Mouse (Mus musculus) gastrocnemius, postnatal 36 days (tissue): ENCODE results near the gene Nudt17. TPM values are rescaled to one million over a fixed set of nuclear protein-coding genes. Genes with fewer than 3 reads are reported as not detected.
"Not testable (repeated sequence)": the region's sequence is repeated elsewhere in the genome, so short reads cannot be mapped to it uniquely, and the experiment has no call there.

ENCODE experiments used
- DNase-seq, 2 experiments: peaks; one replicate each; pipeline ENCODE4 v3.0.0; 2022
- intact Hi-C: fragments of 180-260 bp; cut with DNase I; formaldehyde crosslinking; loops from one replicate; pipeline ENCODE4 v1.15.1; 2025
- total RNA-seq, 2 experiments: library from RNA; stranded (reverse); gene quantifications; 2 replicates each; pipeline ENCODE4 v1.2.3; 2021

Gene Nudt17
- total RNA-seq, 2 experiments from 2014 or later, result 0.42 to 1.1 TPM

DNA sequence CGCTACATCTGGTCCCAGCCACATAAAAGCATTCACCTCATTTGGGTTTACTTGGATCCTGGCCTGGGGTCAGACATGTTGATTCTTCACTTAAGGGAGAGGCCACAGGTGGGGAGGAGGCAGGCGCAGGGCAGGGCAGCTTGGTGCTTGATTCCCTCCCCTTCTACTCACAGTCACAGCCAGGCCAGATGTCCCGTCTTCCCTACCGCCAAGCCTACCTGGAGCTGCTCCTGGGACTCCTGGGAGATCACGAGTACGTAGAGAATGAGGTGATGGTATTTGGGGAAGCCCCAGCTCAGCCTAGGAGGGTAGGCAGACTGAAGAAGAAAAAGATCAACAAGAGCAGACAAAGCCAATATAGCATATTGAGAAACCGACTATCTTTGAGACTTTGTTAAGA is 1.4 kb downstream of the Nudt17 start:
- DNase-seq, result no peak
- intact Hi-C loops, result loop anchor here (2.0 kb wide), 1 partner anchor 162 kb away; no protein-coding TSS in a partner anchor

DNA sequence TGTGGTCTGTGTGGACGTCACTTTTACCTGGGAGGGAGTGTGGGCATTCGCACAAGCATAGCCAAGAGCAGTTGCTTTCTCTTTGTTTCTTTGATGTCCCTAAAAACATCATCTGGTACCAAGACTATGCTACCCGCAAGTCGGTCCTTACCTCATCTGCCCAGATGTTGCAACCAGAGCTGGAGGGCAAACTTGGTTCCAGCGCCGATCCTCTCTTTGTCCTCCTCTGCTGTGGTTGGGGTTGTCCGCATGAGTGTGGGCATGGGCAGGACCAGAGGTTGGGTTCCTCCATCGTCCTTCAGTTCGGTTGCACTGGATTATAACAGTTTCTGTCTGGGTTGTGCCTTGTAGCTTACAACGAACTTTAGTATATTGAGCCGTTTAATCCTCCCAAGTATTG is 2.1 kb downstream of the Nudt17 start:
- intact Hi-C loops, result loop anchor here (2.0 kb wide), 1 partner anchor 161 kb away; no protein-coding TSS in a partner anchor
- DNase-seq, result no peak

DNA sequence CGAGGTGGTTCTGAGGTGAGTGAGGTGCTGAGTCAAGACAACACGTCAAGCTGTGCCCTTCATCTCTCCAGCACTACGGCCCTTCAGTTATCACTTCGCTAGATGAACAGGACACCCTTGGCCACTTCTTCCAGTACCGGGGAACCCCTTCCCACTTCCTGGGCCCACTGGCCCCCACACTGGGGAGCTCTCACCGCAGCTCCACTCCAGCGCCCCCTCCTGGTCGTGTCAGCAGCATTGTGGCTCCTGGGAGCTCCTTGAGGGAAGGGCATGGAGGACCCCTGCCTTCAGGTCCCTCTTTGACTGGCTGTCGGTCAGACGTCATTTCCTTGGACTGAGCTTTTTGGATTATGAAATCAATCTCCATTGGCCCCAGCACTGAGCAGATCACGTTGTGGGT is 3.6 kb downstream of the Nudt17 start:
- intact Hi-C loops, result no loop called here
- no peak for DNase-seq

DNA sequence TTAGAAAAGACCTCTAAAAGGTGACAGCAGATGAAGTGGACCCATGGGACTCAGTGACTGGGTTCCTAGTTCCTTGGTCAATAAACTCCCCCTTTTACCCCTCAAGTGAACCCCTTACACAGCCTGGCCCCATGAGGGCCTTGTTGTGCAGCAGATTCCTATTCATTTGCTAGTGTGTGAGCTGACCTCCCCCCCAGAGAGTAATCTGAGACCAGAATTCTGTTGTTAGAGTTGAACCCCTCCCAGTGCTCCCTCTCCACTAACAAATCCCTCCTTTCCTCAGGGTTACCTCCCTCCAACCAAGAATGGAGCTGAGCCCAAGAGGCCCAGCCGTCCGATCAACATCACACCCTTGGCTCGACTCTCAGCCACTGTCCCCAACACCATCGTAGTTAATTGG is 7.4 kb downstream of the Nudt17 start:
- intact Hi-C loops, result no loop called here
- DNase-seq, result no peak

DNA sequence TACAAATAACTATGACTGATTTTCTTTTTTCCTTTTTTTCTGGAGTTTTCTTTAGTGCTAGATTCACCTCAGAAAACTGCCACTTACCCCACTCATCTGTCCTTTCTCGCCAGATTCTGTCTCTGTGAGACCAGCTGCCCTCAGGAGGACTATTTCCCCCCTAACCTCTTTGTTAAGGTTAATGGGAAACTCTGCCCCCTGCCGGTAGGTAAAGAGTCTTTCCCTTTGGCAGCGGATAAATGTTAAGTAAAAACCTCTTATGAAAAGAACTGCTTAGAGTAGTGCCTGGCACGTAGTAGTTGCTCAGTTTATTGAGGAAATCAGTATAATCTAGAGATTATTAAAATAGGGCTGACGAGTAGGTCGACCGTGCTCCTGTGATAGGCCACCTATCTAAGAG is 8.0 kb downstream of the Nudt17 start:
- no peak for DNase-seq
- intact Hi-C loops, result no loop called here

DNA sequence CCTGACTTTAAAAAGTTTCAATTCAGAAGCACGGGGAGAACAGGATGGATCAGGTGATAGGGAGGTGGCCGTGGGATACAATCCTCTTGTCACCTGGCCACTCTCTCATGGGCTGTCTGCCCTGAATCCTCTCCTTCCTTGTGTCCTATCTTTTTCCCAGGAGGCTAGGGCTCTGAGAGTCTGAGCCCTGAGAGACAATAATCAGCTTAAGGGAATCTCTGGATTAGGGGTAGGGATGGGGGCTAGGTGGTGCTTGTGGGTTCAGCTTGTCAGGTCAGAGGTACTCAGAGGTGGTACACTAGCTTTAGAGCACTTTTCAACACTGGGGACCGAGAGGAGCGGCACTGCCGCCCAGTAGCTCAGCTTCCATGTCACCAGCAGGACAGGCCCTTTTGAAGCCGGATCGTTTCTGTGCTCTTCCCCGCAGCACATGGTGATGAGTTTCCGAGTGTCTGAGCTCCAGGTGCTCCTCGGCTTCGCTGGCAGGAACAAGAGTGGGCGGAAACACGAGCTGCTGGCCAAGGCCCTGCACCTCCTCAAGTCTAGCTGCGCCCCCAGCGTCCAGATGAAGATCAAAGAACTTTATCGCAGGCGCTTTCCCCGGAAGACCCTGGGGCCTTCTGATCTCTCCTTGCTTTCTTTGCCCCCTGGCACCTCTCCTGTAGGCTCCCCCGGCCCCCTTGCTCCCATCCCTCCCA is 9.2 kb downstream of the Nudt17 start:
- DNase-seq, result no peak
- intact Hi-C loops, result no loop called here

DNA sequence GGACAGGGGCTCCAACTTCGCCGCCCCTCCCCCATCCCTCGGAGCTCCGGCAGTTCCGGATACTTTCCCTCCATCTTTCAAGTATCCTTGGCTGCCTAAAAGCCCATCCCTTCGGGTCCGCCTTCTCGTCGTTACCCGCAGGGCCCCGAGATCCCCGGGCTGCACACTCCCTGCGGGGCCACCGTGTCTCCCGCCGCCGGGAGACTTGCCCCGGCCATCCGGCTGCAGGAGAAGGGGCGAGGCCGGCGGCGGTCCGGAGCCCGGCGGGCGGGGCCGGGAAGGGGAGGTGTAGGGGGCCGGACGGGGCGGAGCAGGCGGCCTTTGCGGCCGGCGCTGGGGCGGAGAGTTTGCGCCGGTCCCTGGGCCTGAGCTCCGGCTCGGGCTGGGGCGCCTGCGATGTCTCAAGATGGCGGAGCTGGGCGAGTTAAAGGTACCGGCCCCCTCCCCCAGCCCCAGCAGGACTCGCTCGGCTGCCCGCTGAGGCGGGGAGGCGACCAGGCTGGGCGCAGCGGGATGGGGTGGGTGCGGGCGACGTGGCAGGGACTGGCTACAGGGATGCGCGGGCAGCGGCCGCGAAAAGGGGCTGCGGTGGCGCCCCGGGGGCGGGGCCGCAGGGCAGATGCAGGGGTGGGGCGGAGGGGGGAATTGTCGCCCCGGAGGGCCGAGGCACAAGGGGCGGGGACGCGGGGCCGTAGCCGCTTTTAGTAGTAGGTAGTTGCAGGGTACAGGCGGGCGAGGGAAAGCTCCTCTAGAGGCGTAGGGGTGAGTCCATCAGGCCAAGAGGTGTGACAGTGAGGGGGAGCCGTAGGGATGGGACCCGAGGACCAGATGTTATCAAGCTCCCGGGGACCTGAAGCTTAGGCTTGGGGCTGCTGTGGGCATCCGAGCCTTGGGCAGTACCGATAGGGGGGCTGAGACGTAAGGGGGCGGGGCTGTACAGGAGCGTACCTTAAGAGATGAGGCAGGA is 11.3 kb downstream of the Nudt17 start:
- DNase-seq, result peak; percentile 87 to 89
- intact Hi-C loops, result no loop called here

DNA sequence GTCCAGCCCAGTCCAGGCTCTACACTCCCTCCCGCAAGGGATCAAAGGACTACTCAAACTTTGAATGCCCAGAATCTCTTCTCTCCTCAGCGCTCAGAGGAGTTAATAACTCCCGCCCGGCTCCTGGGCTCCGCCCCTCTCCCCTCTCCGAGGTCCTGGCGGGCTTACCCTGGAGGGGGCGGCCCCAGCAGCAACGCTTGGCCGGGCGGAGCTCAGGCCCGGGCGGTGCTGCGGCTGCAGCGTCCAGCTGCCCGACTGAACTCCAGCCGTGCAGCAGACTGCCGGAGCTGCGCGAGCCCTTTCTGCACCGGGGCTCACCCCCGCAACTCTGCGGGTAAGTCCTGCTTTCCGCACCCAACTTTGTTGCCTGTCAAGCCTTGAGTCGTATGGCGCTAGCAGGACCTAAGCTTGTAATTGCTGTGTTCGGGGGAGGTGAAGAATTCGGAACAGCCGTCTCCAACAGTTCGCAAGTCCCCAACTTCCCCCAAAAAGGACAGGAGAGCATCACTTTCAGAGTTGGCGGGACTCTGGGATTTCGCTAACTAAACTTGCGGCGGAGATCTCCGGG is 12.1 kb downstream of the Nudt17 start, which contains the start of gene Pias3:
Pias3 (plus strand) TSS at position 187 of the 568 bp plus-strand sequence.
- peak; percentile 76 to 83 for DNase-seq
- intact Hi-C loops, result no loop called here

DNA sequence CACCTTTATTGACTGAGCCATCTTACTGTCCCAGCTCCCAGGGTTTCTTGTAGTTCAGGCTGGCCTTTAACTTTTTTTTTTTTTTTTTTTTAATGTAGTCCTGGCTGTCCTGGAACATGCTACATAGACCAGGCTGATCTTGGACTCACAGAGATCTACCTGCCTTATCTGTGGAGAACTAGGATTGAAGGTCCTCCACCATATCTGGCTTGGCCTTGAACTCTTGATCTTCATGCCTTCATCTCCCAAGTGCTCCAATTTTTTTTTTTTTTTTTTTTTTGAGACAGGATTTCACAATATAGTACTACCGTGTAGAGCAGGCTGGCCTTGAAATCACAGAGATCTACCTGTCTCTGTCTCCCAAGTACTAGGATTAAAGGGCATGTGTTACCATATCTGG is 14.8 kb downstream of the Nudt17 start:
- intact Hi-C loops, result no loop called here

DNA sequence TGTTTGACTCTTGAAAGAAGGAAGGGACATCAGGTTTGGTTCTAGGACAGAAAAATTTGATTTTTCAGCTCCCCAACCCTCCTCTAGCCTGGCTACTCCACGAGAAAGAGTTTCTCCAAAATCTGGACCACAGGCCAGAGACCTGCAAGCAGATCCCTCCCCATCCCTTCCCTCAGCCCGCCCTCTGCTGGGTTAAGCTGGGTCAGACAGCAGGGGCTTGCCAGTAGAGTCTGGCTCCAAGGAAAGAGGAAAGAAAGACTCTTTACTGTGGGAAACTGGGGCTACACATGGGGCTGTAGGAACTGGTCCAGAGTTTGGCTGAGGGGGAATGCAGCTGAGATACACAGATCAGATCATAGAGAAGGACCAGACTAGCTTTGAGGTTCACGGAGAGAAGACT is 15.9 kb downstream of the Nudt17 start:
- intact Hi-C loops, result no loop called here
- peak in 1 of 2 experiments; percentile 46 for DNase-seq

More for the DNA sequence above, 14.8 kb downstream of the Nudt17 start:
- DNase-seq, result no peak

DNA sequence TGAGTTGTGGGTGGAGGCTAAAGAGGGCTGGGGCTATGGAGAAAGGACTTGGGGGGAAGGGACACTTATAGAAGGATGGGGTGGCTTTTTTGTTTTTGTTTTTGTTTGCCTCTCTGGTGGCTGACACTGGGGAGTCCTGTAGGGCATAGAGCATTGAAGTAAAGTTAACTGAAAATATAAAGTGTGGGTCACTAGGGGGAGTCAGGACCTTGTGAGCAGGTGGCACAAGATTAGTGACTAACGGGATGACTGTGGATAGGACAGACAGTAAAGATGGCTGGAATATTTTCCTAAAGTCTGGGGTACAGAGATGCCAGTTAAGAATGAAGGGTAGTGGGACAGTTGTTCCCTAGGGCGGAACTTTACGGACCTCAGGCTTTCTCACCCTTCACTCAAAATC is 18.1 kb downstream of the Nudt17 start:
- intact Hi-C loops, result no loop called here
- no peak for DNase-seq

DNA sequence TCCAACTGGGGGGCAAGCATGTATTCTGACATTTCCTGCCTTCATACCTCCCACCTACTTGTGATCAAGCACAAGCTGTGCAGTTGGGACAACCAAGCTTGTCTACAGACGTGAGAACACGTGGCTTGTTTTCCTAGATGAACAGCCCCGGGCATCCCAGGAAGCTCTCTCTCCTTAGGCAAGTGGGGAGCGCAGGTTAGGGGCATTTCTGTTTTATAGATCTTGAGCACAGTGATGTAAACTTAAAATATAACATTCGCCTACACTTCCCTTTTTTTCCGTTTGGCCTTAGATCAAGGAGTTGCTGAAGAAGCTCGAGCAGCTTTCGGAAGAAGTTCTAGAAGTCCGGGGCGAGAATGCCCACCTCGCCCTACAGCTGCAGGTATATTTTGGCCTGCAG is 19.5 kb downstream of the Nudt17 start:
- no peak for DNase-seq
- intact Hi-C loops, result no loop called here

DNA sequence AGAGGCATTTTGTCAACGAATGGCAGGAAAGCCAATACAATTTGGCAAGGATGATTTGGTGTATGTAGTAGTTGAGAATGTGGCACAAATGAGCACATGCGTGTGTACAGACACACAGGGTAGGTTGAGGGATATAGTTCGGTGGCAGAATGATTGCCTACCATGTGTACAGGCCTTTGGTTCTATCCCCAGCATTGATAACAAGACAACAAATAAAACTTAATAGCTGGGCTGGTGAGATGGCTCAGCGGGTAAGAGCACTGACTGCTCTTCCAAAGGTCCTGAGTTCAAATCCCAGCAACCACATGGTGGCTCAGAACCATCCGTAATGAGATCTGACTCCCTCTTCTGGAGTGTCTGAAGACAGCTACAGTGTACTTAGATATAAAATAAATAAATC is 22.3 kb downstream of the Nudt17 start:
- intact Hi-C loops, result not testable (repeated sequence)

DNA sequence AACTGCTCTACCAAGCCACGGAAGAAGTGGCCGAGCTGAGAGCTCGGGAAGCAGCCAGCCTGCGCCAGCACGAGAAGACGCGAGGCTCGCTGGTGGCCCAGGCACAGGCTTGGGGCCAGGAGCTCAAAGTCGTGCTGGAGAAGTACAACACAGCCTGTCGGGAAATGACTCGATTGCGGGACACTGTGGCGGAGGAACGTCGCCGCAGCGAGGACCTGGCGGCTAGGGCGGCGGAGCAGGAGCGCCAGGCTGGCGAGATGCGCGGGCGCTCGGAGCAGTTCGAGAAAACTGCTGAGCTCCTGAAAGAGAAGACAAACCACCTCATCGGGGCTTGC is 23.6 kb downstream of the Nudt17 start:
- no peak for DNase-seq

More for the DNA sequence above, 22.3 kb downstream of the Nudt17 start:
- DNase-seq, result not testable (repeated sequence)

DNA sequence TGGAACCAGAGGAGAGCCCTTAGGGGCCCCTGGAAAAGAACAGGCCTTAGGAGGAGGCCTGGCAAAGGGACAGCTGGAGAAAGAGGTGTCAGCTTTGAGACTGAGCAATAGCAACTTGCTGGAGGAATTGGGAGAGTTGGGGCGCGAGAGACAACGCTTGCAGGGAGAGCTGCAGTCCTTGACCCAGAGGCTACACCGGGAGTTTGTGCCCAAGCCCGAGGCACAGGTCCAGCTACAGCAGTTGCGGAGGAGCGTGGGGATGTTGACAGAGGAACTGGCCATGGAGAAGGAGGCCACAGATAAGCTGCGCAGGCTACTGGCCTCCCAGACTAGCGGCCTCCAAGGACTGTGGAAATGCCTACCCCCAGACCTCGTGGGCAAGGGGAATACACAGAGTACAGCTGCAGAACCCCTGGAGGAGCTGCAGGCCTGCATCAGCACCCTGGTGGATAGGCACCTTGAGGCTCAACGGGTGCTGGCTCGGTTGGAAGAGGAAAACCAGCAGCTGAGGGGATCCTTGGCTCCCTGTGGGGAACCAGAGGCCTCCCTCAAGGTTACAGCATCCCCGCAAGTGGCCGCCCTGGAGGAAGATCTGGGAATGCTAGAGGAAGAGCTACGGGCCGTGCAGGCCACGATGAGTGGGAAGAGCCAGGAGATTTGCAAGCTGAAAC is 24.1 kb downstream of the Nudt17 start:
- intact Hi-C loops, result no loop called here
- no peak for DNase-seq

More for the DNA sequence above, 23.6 kb downstream of the Nudt17 start:
- intact Hi-C loops, result no loop called here

DNA sequence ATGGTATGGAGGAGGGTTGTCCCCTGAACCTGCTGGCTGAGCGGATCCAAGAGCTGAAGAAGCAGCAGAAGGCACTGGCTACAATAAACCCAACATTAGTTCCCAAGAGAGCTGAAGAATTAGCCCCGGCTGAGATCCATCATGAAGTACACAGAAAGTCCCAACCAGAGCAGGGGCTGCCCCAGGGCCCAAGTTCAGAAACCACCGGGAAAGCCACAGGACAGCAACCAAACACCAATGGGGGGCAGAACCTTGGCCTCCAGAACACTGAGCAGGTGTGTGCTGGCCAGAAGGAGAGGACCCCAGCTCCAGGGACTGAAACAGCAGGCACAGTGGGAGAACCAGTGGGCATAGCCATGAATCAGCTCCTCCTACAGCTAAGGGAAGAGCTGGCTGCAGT is 24.9 kb downstream of the Nudt17 start:
- intact Hi-C loops, result no loop called here
- DNase-seq, result no peak

DNA sequence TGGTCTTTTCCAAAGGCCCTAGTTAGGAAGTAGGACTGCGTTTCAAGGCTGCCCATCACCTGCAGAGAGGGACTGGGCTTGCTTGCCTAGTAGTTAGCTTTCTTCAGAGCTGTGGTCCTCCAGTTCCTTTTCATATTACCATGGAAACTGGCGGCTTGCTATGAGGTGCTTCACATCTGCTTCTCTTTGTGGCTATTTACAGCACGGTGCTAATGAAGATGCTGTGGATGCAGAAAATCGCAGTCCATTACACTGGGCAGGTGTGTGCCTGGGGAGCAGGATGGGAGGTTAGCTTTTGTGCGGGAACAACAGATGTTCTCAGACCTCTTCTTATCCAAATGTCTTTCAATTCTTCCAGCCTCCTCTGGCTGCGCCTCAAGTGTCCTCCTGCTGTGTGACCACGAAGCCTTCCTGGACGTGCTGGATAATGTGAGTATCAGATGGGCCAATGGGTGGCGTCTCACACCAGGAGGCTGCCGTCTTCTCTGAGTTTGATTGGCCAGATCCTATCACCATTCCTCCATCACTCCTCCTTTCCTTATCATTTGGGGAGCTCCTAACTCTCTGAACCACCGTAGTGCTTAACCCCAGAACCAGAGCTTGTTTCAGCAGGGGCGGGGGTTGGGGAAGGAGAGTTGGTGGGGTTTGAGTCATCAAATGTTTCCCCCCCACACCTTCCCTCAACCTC is 27.9 kb downstream of the Nudt17 start:
- intact Hi-C loops, result no loop called here
- no peak for DNase-seq

DNA sequence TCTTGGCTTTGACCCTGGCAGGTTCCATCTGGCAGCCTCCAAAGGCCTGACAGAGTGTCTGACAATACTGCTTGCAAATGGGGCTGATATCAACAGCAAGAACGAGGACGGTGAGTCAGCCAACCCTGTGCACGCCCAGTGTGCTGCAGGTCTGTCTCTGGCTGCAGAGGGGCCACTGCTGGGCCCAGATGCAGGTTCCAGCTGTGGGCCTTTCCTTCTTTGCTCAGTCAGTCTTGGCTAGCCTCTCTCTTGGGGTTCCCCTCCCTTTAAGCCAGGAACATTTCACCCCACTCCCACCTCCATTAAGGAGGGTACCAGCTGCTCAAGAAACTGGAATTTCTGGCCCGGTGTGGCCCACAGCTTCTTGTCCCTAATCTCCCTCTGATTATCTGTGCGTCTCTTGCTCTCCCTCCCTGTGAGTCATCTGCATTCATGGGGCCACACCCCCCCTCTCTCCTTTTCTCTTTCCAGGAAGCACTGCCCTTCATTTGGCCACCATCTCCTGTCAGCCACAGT is 29.1 kb downstream of the Nudt17 start:
- no peak for DNase-seq
- intact Hi-C loops, result no loop called here

DNA sequence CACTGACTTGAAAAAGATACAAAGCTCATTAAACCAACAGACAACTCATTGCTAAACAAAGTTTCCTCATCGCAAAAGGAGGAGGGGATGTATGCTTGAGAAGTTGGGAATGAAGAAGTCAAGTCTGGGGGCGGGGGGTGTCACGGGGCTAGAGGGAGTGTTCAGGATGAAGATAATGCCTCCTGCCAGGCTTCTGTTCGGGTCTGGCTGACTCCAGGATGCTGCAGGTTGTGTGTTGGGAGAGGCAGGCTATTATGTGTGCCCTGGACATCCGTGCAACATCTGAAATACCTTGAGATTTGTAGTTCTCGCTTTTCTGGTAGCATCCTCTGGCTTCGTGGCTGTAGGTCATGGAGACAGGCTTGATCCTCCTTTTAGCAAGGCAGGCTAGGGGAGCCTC is 29.9 kb downstream of the Nudt17 start:
- no peak for DNase-seq
- intact Hi-C loops, result no loop called here

DNA sequence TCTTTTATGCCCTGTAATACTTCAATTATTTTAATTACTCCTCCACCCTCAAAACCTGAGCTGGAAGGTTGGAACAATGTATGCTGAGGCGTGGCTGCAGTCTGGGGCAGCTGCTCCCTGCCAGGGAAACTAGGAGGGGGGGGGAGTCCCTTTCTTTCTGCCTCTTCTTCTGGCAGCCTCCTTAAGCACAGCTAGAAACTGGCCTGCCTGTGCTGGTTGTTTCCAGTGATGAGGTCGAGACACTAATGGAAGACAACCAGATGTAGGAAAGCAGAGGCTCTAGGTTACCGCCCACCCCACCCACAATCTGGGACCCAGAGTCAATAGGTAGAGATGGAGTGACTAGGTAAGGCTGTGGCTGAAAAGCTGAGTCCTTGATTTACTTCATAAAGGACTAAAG is 32.7 kb downstream of the Nudt17 start:
- no peak for DNase-seq
- intact Hi-C loops, result no loop called here
